Mouse (Mus musculus): Measurements from ENCODE around the gene Adar. TPM values are rescaled to one million over a fixed set of nuclear protein-coding genes. Genes with fewer than 3 reads are reported as not detected.
"Not testable (repeated sequence)": the region's sequence is repeated elsewhere in the genome, so short reads cannot be mapped to it uniquely, and the experiment has no call there.

Adar gene
- polyA plus RNA-seq, 1 experiment: 48.3 TPM

- Histone ChIP-seq H3K4me3 (replicated peaks; ENCODE audit: control insufficient read depth, low read depth, low read length) (no peak overlapping the region), H3K4me1 (ENCODE audit: control insufficient read depth, insufficient read depth, low read length) (no peaks in the 10 kb centered on the region), H3K27ac (ENCODE audit: control insufficient read depth, insufficient read depth, low read depth, low read length, poor library complexity) (no peak overlapping the region)
- WGBS: 79% methylated on average over 16 of the region's 16 CpGs
- TF ChIP-seq POLR2A (IDR thresholded peaks at IDR 0.05; ENCODE audit: borderline replicate concordance, control insufficient read depth, low read depth, low read length): no peak
- TF ChIP-seq CTCF (IDR thresholded peaks at IDR 0.05; ENCODE audit: control insufficient read depth, insufficient read depth, low read length): no peak
Measured at GRCm38 (mm10) chr3:89788680-89789352, 74.0 kb downstream of the Adar start.

GRCm38 (mm10) chr3:89794616-89795015, 79.8 kb downstream of the Adar start:
- Histone ChIP-seq H3K4me1 (ENCODE audit: control insufficient read depth, insufficient read depth, low read length) (no peaks in the 10 kb centered on the region), H3K4me3 (replicated peaks; ENCODE audit: control insufficient read depth, low read depth, low read length) (no peak overlapping the region), H3K27ac (ENCODE audit: control insufficient read depth, insufficient read depth, low read depth, low read length, poor library complexity) (no peak overlapping the region)
- no peak for TF ChIP-seq CTCF (IDR thresholded peaks at IDR 0.05; ENCODE audit: control insufficient read depth, insufficient read depth, low read length)
- no peak for TF ChIP-seq POLR2A (IDR thresholded peaks at IDR 0.05; ENCODE audit: borderline replicate concordance, control insufficient read depth, low read depth, low read length)
- 80% methylated on average over 2 of the region's 2 CpGs for WGBS

GRCm38 (mm10) chr3:89795746-89796145, 80.9 kb downstream of the Adar start:
- Histone ChIP-seq H3K4me1 (ENCODE audit: control insufficient read depth, insufficient read depth, low read length) (no peaks in the 10 kb centered on the region), H3K27ac (ENCODE audit: control insufficient read depth, insufficient read depth, low read depth, low read length, poor library complexity) (0 out of 2 replicates have a peak overlapping the region, but pooled peaks have one; percentile 8), H3K4me3 (replicated peaks; ENCODE audit: control insufficient read depth, low read depth, low read length) (no peak overlapping the region)
- TF ChIP-seq POLR2A (IDR thresholded peaks at IDR 0.05; ENCODE audit: borderline replicate concordance, control insufficient read depth, low read depth, low read length) (no peak), CTCF (IDR thresholded peaks at IDR 0.05; ENCODE audit: control insufficient read depth, insufficient read depth, low read length) (no peak)
- WGBS: 63% methylated on average over 5 of the region's 5 CpGs

GRCm38 (mm10) chr3:89796358-89796757, 81.5 kb downstream of the Adar start:
- H3K4me3 ChIP-seq (replicated peaks; ENCODE audit: control insufficient read depth, low read depth, low read length): no peak overlapping the region
- WGBS: 1% methylated on average over 4 of the region's 4 CpGs
- H3K4me1 ChIP-seq (ENCODE audit: control insufficient read depth, insufficient read depth, low read length): no peaks in the 10 kb centered on the region; the same call in 1 of the 2 replicates
- TF ChIP-seq CTCF (IDR thresholded peaks at IDR 0.05; ENCODE audit: control insufficient read depth, insufficient read depth, low read length) (no peak), POLR2A (IDR thresholded peaks at IDR 0.05; ENCODE audit: borderline replicate concordance, control insufficient read depth, low read depth, low read length) (0 out of 2 replicates have a peak, but pooled peaks have one; percentile 9)
- H3K27ac ChIP-seq (ENCODE audit: control insufficient read depth, insufficient read depth, low read depth, low read length, poor library complexity): 0 out of 2 replicates have a peak overlapping the region, but pooled peaks have one; percentile 8

GRCm38 (mm10) chr3:89798518-89798917, 83.7 kb downstream of the Adar start:
- WGBS: 68% methylated on average over 3 of the region's 3 CpGs
- H3K4me3 ChIP-seq (replicated peaks; ENCODE audit: control insufficient read depth, low read depth, low read length): no peak overlapping the region
- H3K4me1 ChIP-seq (ENCODE audit: control insufficient read depth, insufficient read depth, low read length): peaks cover 2% of the 10 kb centered on the region
- TF ChIP-seq POLR2A (IDR thresholded peaks at IDR 0.05; ENCODE audit: borderline replicate concordance, control insufficient read depth, low read depth, low read length) (no peak), CTCF (IDR thresholded peaks at IDR 0.05; ENCODE audit: control insufficient read depth, insufficient read depth, low read length) (no peak)
- no peak overlapping the region for H3K27ac ChIP-seq (ENCODE audit: control insufficient read depth, insufficient read depth, low read depth, low read length, poor library complexity)

GRCm38 (mm10) chr3:89799476-89799875, 84.7 kb downstream of the Adar start:
- Histone ChIP-seq H3K4me1 (ENCODE audit: control insufficient read depth, insufficient read depth, low read length) (peaks cover 2% of the 10 kb centered on the region), H3K27ac (ENCODE audit: control insufficient read depth, insufficient read depth, low read depth, low read length, poor library complexity) (no peak overlapping the region), H3K4me3 (replicated peaks; ENCODE audit: control insufficient read depth, low read depth, low read length) (no peak overlapping the region)
- WGBS: 78% methylated on average over 13 of the region's 13 CpGs
- no peak for TF ChIP-seq CTCF (IDR thresholded peaks at IDR 0.05; ENCODE audit: control insufficient read depth, insufficient read depth, low read length)
- TF ChIP-seq POLR2A (IDR thresholded peaks at IDR 0.05; ENCODE audit: borderline replicate concordance, control insufficient read depth, low read depth, low read length): no peak

- H3K4me1 ChIP-seq (ENCODE audit: control insufficient read depth, insufficient read depth, low read length): not testable (repeated sequence)
- WGBS: 82% methylated on average over 3 of the region's 3 CpGs
Measured at GRCm38 (mm10) chr3:89800078-89800477, 85.3 kb downstream of the Adar start.

GRCm38 (mm10) chr3:89800774-89801506, 86.1 kb downstream of the Adar start:
- Histone ChIP-seq H3K27ac (ENCODE audit: control insufficient read depth, insufficient read depth, low read depth, low read length, poor library complexity) (no peak overlapping the region), H3K4me1 (ENCODE audit: control insufficient read depth, insufficient read depth, low read length) (peaks cover 2% of the 10 kb centered on the region), H3K4me3 (replicated peaks; ENCODE audit: control insufficient read depth, low read depth, low read length) (no peak overlapping the region)
- 71% methylated on average over 5 of the region's 5 CpGs for WGBS
- no peak for TF ChIP-seq CTCF (IDR thresholded peaks at IDR 0.05; ENCODE audit: control insufficient read depth, insufficient read depth, low read length)
- no peak for TF ChIP-seq POLR2A (IDR thresholded peaks at IDR 0.05; ENCODE audit: borderline replicate concordance, control insufficient read depth, low read depth, low read length)

More at GRCm38 (mm10) chr3:89800078-89800477, 85.3 kb downstream of the Adar start:
- not testable (repeated sequence) for H3K27ac ChIP-seq (ENCODE audit: control insufficient read depth, insufficient read depth, low read depth, low read length, poor library complexity); H3K4me3 ChIP-seq (replicated peaks; ENCODE audit: control insufficient read depth, low read depth, low read length)
